Mouse (Mus musculus) retina, postnatal 7 days (tissue): ENCODE measurements around the gene Olfr902.
"Not testable (repeated sequence)": the region's sequence is repeated elsewhere in the genome, so short reads cannot be mapped to it uniquely, and the experiment has no call there.

Source experiments
- DNase-seq: peaks from one replicate; pipeline ENCODE4 v3.0.0-alpha.2; 2012; ENCODE audit warnings: low read depth, low spot score

Gene Olfr902

DNA sequence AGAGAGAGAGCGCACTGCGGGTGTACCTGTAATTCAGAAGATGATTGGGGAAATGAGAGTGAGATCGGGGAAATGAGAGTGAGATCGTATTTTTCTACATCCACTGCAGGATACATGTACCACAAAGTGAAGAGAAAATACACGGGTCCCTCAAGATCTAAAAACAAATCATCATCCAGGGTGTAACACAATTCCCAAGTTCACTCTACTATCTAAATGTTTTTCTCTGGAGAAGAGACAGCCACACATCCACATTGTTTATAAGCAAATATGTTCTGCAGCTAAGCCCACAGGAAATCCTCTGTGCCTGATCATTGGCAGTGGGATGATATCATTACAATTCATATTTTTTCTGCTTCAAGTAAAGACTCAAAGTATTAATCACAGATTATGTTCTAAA lies at the start of gene Olfr902:
Olfr902 (plus strand) TSS at position 301 of the 400 bp plus-strand sequence.
- no peak for DNase-seq

DNA sequence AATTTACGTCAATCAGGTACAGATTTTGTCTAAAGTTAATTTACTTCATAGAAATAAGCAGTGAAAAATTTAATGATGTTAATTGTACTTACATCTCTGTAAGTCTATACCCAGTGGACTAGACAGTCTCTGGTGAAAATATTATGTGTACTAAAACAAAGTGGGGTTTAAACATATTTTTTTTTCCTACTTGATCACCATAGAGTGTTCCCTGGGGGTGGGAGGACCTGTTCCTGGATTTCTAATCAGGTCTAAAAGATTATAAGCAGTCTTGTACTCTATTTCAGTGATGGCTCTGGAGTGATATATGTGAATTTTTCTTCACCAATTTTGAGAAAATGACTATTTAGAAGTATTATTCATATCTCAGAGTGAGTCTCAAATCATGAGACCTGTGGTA lies 46.1 kb upstream of the Olfr902 start, which contains the start of gene Olfr147:
Olfr147 (plus strand) TSS at position 301 of the 400 bp plus-strand sequence.
- no peak for DNase-seq

DNA sequence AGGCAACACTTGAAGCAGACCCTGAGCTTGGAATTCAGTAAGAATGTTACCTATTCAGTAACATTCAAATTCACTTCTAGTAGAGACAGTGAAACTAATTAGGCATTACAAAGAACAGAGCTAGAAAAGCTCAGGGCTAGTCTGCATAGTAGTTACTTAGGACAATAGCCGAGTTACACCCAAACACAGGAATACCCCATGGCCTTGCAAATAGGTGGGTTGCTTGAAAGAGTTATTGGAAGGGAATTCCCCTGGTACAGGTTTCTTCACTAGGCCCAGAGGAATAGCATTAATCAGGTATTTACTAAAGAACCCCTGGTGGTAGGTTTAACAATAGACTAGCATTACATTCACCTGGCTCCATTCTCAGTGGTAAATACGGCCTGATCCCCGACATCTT lies 40.0 kb upstream of the Olfr902 start:
- DNase-seq = not testable (repeated sequence)

DNA sequence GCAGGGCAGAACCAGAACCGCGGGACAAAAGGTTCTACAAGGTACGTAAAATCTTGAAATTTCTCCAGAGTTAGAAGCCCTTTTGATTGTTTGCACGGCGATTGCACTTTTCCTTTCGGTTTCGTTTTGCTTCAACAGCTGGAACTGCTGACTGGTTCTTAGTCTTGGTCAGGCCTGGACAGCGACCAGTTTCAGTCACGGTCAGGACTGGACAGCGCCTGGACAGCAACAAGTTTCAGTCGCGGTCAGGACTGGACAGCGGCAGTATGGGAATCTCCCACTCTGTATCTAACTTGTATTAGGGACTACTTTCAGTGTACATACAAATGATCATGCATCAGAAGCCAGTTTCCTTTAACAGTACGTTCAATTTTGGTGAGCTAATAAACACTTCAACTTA lies 34.0 kb upstream of the Olfr902 start:
- not testable (repeated sequence) for DNase-seq

DNA sequence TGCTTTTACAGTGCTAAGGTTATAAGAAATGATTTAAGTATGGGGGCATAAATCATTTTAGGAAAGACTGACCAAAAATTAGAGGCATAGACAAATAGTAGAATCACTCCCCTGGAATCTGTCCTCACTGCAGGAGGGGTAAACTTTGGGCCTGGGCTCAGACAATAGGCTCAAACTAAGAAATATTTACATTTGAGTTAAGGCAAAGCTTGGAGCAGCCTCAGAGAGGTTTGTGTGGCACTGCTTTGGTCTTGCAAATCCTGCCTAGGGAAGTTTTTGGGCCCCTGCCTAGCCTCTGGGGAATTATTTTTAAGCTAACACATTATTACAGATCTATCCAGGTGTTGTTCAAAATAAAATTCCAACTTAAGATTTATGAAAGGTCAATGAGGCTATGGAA lies 23.7 kb upstream of the Olfr902 start:
- DNase-seq = no peak

DNA sequence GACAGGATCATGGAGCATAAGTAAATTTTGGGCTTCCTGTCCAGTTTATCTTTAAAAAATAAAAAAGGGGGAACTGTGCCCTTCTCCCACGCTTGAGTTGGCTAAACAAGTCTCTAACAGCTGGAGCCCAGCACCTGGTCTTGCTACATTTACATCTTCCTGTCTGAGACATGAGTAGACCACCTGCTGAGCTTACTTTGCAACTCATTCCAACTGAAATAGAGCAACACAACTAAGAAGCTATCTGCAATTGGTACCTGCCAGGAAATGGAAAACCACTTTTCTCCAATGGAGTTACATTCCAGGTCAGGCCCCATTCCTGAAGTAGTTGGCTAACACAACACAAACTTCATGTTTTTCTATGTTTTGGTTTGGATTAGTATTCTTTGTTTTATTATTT lies 20.4 kb upstream of the Olfr902 start:
- no peak for DNase-seq

DNA sequence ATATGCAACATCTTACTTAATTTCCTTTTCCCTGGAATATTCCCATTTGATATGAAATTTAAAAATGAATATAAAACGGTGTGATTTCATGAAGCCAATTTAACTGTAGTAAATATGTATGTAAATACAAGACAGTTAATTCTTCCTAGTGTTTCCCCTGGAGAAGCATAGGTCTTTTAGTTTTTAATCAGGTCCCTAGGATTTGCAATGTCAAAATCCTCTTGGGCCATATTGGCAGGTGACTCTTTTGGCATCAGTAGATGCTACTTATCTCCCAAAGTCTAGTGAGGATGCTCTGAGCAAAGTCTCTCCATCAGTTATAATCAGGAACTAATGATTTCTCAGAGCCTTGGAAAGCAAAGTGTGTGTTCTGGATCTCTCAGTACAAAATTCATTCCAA lies 18.3 kb upstream of the Olfr902 start, which contains the start of gene Olfr901:
Olfr901 (plus strand) TSS at position 301 of the 400 bp plus-strand sequence.
- no peak for DNase-seq

DNA sequence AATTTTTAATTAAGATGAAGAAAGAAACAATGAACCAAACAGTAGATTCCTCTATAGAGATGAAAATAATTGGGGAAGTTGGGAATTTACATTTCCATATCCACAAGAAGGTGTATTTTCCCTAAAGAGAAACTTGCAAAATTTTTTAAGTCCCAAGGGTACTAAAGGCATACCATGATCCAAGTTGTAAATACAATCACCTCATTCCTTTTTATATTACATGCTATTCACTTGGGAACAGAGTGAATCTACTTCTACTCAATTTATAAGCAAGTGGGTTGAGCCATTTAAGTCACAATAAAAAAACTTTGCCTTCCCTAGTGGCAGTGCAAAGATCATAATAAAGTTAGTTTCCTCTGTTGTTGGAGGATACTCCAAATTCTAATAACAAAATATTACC lies 15.4 kb downstream of the Olfr902 start, which contains the start of gene Olfr904:
Olfr904 (plus strand) TSS at position 301 of the 400 bp plus-strand sequence.
- no peak for DNase-seq

DNA sequence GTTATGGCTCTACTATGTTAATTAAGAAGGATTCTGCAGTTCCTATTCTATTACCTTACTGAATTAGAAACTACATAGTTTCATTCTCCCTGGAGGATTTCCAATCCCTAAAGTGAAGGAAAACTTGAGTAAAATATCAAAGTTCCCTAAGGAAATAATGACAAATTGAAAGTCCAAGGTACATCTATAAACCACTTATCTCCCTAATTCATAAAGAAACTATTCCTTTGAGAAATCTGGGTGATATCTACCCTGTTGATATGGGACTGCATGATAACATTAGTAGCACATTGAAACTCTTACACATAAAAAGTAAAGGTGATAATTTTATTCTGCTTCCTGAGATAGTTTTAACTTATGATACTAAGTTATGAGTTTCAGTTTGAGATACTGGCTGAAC lies 23.4 kb downstream of the Olfr902 start, which contains the start of gene Olfr905:
Olfr905 (plus strand) TSS at position 301 of the 400 bp plus-strand sequence.
- no peak for DNase-seq

DNA sequence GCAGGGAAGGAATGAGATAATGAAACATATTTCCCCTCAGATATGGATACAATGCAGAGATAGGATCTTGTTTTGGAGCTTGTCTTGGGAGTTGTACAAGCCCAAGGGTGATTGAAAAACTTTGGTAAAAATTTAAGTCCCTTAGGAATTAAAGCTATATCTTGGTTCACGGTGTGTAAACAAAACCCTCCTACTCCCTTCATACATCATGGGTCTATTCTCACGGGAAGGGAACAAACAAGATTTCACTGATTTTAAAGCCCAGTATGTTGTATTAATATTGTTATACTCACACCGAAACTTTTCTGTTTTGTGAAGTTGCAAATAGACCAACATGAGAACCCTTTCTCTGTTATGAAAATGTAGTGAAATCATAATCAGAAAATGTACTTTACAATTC lies 39.3 kb downstream of the Olfr902 start, which contains the start of gene Olfr906:
Olfr906 (plus strand) TSS at position 301 of the 400 bp plus-strand sequence.
- no peak for DNase-seq

DNA sequence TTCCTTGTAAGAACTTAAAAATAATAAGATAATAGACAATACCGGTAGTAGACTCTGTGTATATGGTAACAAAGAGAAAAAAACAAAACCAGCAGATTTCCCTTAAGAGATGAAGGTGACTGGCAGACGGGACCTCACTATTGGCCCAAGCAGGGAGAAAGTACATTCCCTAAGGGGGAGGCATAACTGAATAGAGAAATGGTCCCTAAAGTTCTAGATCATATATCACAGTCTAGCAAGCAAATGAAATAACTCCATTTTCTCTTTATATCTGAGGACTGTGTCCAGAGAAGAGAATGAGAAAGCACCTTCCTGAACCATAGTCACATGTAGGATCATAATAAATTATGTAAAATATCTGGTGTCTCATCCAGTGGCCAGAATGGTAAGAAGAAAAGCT lies 48.0 kb downstream of the Olfr902 start, which contains the start of gene Olfr907:
Olfr907 (plus strand) TSS at position 301 of the 400 bp plus-strand sequence.
- no peak for DNase-seq
